Mouse (Mus musculus) lung, postnatal 0 days (tissue): ENCODE results near the gene Olfr1291-ps1.

Experiments used
- CTCF ChIP-seq: IDR thresholded peaks from 2 replicates; pipeline ENCODE4 v1.5.1; 2016; ENCODE audit warnings: antibody characterized with exemption, mild to moderate bottlenecking
- EP300 ChIP-seq: IDR thresholded peaks from 2 replicates; pipeline ENCODE4 v1.6.1; 2016; ENCODE audit warnings: antibody characterized with exemption, mild to moderate bottlenecking, control low read depth

- TF ChIP-seq CTCF = no peak
- TF ChIP-seq EP300 = no peak
Measured at GRCm38 (mm10) chr2:111517451-111517850, 20.5 kb downstream of the Olfr1291-ps1 start.
